11 mouse cellular contexts compared by ENCODE assay signal in genomic region chr5:122390006-122390405, GRCm38 (mm10).
A peak's percentile ranks its signal among the peaks of the same experiment; 100 is the strongest.
DNase-seq lines count a peak whose midpoint lies in the region.
"Had no signal": no experiment of that assay in that cellular context is flagged by ENCODE, and none has a peak within 500 bp of the region (broad histone marks: within the 10 kb centered on the region; RNA-seq: fewer than 3 reads in every experiment).

No protein-coding gene starts in this region.

- peak; percentile 35 for DNase-seq in cerebellum, adult 9-10 months
- DNase-seq in cerebellum, adult 11 months: no peak
- peak; percentile 43 to 63 for DNase-seq in cerebellum, postnatal 25 days
- DNase-seq in cerebellum, adult 11-12 months: no peak
- no peak for DNase-seq in spleen, adult 18-20 months
- DNase-seq: adrenal gland, adult 2 months; adrenal gland, postnatal 25 days; cerebellum, adult 18-20 months; cerebellum, postnatal 36 days; embryo, embryonic 11 days; forebrain, postnatal 0 days had no signal

Comparison
In these comparisons a context has a peak if more than half of its experiments do, and no peak if none do; other contexts are left out.
1. DNase-seq: peak in cerebellum, adult 9-10 months (single experiment) and cerebellum, postnatal 25 days (2 of 2); none in cerebellum, adult 11 months (single experiment), cerebellum, adult 11-12 months (single experiment) and spleen, adult 18-20 months (0 of 2).